Mouse (Mus musculus) hindbrain, embryonic 11.5 days (tissue): ENCODE measurements around the gene Tfpt. TPM values are rescaled to one million over a fixed set of nuclear protein-coding genes. Genes with fewer than 3 reads are reported as not detected.
A peak's percentile ranks its signal among the peaks of the same experiment; 100 is the strongest.

Source experiments
- ATAC-seq: fragments of 200-750 bp; cut with Nextera tagmentation; 2 replicates; pipeline ENCODE4 v1.8.0; 2017; ENCODE audit warnings: mild to moderate bottlenecking, moderate TSS enrichment, moderate library complexity; ENCODE audit not compliant: low FRiP score
- DNase-seq: peaks from one replicate; pipeline ENCODE4 v3.0.0-alpha.2; 2015; ENCODE audit warnings: low spot score
- H3K27ac ChIP-seq: fragments of 300-500 bp; sonication (generic); 2 replicates; pipeline ENCODE4 v1.5.1; 2014; ENCODE audit warnings: mild to moderate bottlenecking, low read depth, low read length
- H3K27me3 ChIP-seq: fragments of 300-500 bp; sonication (generic); 2 replicates; pipeline ENCODE4 v1.6.1; 2014; ENCODE audit warnings: mild to moderate bottlenecking, low read length, moderate library complexity, mixed read lengths; ENCODE audit not compliant: control insufficient read depth, insufficient read depth
- H3K36me3 ChIP-seq: fragments of 300-500 bp; sonication (generic); 2 replicates; pipeline ENCODE4 v1.6.1; 2014; ENCODE audit warnings: mild to moderate bottlenecking, low read length, moderate library complexity, mixed read lengths; ENCODE audit not compliant: control insufficient read depth, insufficient read depth
- H3K4me1 ChIP-seq: fragments of 300-500 bp; sonication (generic); replicated peaks from 2 replicates; pipeline ENCODE4 v1.6.1; 2014; ENCODE audit warnings: low read length, mixed read lengths; ENCODE audit not compliant: control insufficient read depth, insufficient read depth
- H3K4me2 ChIP-seq: fragments of 300-500 bp; sonication (generic); replicated peaks from 2 replicates; pipeline ENCODE4 v1.6.1; 2014; ENCODE audit warnings: mild to moderate bottlenecking, low read depth, low read length
- H3K4me3 ChIP-seq: fragments of 300-500 bp; sonication (generic); 2 replicates; pipeline ENCODE4 v1.5.1; 2014; ENCODE audit warnings: low read depth, low read length
- H3K9ac ChIP-seq: fragments of 300-500 bp; sonication (generic); 2 replicates; pipeline ENCODE4 v1.6.1; 2014; ENCODE audit warnings: low read depth, low read length
- H3K9me3 ChIP-seq: fragments of 300-500 bp; sonication (generic); 2 replicates; pipeline ENCODE4 v1.6.1; 2016; ENCODE audit warnings: low read length; ENCODE audit not compliant: control insufficient read depth
- WGBS: fragments of 180-500 bp; shearing (Covaris S2); extraction: QIAGEN DNeasy Blood & Tissue Kit; methylation state at CpG from one replicate; pipeline ENCODE4 v1.1.7; 2014; 5-methylcytosine and 5-hydroxymethylcytosine counted together
- polyA plus RNA-seq: library from polyadenylated mRNA; unstranded; fragments of >200 nt; fragmentation: Nextera tagmentation; extraction: Ambion mirVana; gene quantifications from 2 replicates; pipeline ENCODE4 v1.2.1, GENCODE M21; 2014

Tfpt gene
- polyA plus RNA-seq, 1 experiment from 2014 or later = 28.5 TPM

GRCm38 (mm10) chr7:3594686-3595085 is 35.0 kb downstream of the Tfpt start:
- no peaks in the 10 kb centered on the region for H3K27me3 ChIP-seq
- H3K4me3 ChIP-seq = no peak overlapping the region
- H3K4me2 ChIP-seq = no peak overlapping the region
- 23% methylated on average over 5 of the region's 5 CpGs for WGBS
- no peak for DNase-seq
- no peak for ATAC-seq
- H3K4me1 ChIP-seq = no peaks in the 10 kb centered on the region
- H3K27ac ChIP-seq = no peak overlapping the region
- no peaks in the 10 kb centered on the region for H3K36me3 ChIP-seq
- H3K9ac ChIP-seq = no peak overlapping the region
- no peaks in the 10 kb centered on the region for H3K9me3 ChIP-seq

DNA sequence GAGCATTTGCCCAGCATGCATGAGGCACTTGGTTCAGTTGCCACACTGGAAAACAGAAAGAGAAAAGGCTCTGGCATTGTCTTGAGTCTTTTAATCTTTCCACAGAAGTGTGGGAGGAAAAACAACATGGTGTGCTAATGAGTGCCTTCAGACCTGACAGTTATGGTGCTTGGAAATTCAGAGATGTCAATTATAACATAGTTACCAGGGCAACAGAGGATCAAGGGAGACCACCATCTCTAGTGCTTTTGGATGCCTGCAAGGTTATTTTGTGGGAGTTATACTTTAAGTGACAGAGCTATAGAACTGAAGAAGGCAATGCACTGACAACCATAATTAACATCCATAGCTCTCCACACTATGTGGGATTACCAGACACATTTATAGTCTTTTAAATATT is 35.9 kb downstream of the Tfpt start:
- ATAC-seq (no peak), DNase-seq (no peak)
- Histone ChIP-seq H3K4me3 (no peak overlapping the region), H3K9ac (no peak overlapping the region), H3K4me1 (no peaks in the 10 kb centered on the region), H3K27me3 (no peaks in the 10 kb centered on the region), H3K9me3 (no peaks in the 10 kb centered on the region), H3K36me3 (no peaks in the 10 kb centered on the region), H3K27ac (no peak overlapping the region), H3K4me2 (no peak overlapping the region)

DNA sequence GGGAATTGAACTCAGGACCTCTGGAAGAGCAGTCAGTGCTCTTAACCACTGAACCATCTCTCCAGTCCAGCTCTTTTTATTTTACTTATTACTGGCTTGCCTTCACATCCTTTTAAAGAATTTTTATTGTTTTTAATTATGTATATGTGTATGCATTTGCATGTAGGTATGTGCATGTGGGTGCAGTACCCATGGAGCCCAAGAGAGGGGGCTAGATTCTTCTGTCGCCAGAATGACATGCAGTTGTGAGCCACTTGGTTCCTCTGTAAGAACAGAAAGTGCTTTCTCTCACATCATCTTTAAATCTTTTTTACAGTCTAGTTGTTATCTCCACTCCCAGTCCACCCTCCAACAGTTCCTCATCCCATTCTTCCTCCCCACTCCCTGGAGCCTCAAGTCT is 38.2 kb downstream of the Tfpt start:
- Histone ChIP-seq H3K4me1 (no peaks in the 10 kb centered on the region), H3K9ac (no peak overlapping the region), H3K36me3 (no peaks in the 10 kb centered on the region), H3K27ac (no peak overlapping the region), H3K4me2 (no peak overlapping the region), H3K9me3 (no peaks in the 10 kb centered on the region), H3K4me3 (no peak overlapping the region), H3K27me3 (no peaks in the 10 kb centered on the region)
- DNase-seq (no peak), ATAC-seq (no peak)
- 74% methylated on average over 1 of the region's 1 CpGs for WGBS

- no peaks in the 10 kb centered on the region for H3K9me3 ChIP-seq
- no peak for ATAC-seq
Observed at GRCm38 (mm10) chr7:3590550-3590949, 39.2 kb downstream of the Tfpt start.

GRCm38 (mm10) chr7:3587292-3587691 is 42.4 kb downstream of the Tfpt start:
- no peak overlapping the region for H3K4me3 ChIP-seq
- no peaks in the 10 kb centered on the region for H3K36me3 ChIP-seq
- H3K27ac ChIP-seq = no peak overlapping the region
- H3K27me3 ChIP-seq = no peaks in the 10 kb centered on the region
- H3K4me1 ChIP-seq = no peaks in the 10 kb centered on the region
- H3K9ac ChIP-seq = no peak overlapping the region
- no peak overlapping the region for H3K4me2 ChIP-seq
- no peak for ATAC-seq
- no peak for DNase-seq
- 76% methylated on average over 1 of the region's 1 CpGs for WGBS
- no peaks in the 10 kb centered on the region for H3K9me3 ChIP-seq

More at GRCm38 (mm10) chr7:3590550-3590949, 39.2 kb downstream of the Tfpt start:
- Histone ChIP-seq H3K4me1 (no peaks in the 10 kb centered on the region), H3K36me3 (no peaks in the 10 kb centered on the region), H3K4me3 (no peak overlapping the region), H3K9ac (no peak overlapping the region), H3K27ac (no peak overlapping the region), H3K27me3 (no peaks in the 10 kb centered on the region), H3K4me2 (no peak overlapping the region)
- no peak for DNase-seq
- WGBS = 78% methylated on average over 3 of the region's 3 CpGs

GRCm38 (mm10) chr7:3586255-3586654 is 43.5 kb downstream of the Tfpt start:
- H3K27ac ChIP-seq = no peak overlapping the region
- WGBS = 3% methylated on average over 5 of the region's 5 CpGs
- H3K4me1 ChIP-seq = no peaks in the 10 kb centered on the region
- DNase-seq = peak; percentile 12
- no peak overlapping the region for H3K4me3 ChIP-seq
- ATAC-seq = no peak
- no peaks in the 10 kb centered on the region for H3K27me3 ChIP-seq
- H3K36me3 ChIP-seq = no peaks in the 10 kb centered on the region
- H3K4me2 ChIP-seq = no peak overlapping the region
- no peak overlapping the region for H3K9ac ChIP-seq
- no peaks in the 10 kb centered on the region for H3K9me3 ChIP-seq

- Histone ChIP-seq H3K4me3 (no peak overlapping the region), H3K27me3 (no peaks in the 10 kb centered on the region), H3K36me3 (no peaks in the 10 kb centered on the region), H3K9ac (no peak overlapping the region), H3K27ac (no peak overlapping the region), H3K4me1 (no peaks in the 10 kb centered on the region), H3K9me3 (no peaks in the 10 kb centered on the region), H3K4me2 (no peak overlapping the region)
- DNase-seq (no peak), ATAC-seq (no peak)
- WGBS = 12% methylated on average over 6 of the region's 6 CpGs
Observed at GRCm38 (mm10) chr7:3585763-3586162, 44.0 kb downstream of the Tfpt start.

DNA sequence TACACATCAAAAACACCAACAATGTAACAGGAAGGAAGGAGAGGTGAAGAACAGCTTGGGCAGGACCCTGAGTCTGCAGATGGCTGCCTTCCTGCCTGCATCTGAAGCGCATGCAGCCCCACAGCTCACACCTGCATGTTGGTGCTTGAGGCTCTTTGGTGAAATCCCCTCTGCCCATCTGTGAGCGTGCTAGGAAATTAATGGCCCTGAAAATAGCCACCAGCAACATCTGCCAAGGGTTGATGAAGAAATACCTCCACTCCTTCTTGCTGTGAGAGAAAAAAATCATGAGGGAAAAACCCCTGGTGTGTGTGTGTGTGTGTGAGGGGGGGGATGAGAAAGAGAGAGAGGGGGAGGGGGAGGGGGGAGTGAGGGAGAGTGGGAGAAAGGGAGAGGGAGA is 49.7 kb downstream of the Tfpt start:
- H3K27me3 ChIP-seq = no peaks in the 10 kb centered on the region
- no peak overlapping the region for H3K9ac ChIP-seq
- DNase-seq (no peak), ATAC-seq (no peak)
- no peak overlapping the region for H3K4me3 ChIP-seq
- H3K4me1 ChIP-seq = no peaks in the 10 kb centered on the region
- H3K9me3 ChIP-seq = no peaks in the 10 kb centered on the region
- WGBS = 85% methylated on average over 2 of the region's 2 CpGs
- no peak overlapping the region for H3K27ac ChIP-seq
- H3K36me3 ChIP-seq = no peaks in the 10 kb centered on the region
- H3K4me2 ChIP-seq = no peak overlapping the region

GRCm38 (mm10) chr7:3578952-3579546 is 50.7 kb downstream of the Tfpt start:
- no peak overlapping the region for H3K4me2 ChIP-seq
- H3K36me3 ChIP-seq = no peaks in the 10 kb centered on the region
- no peak overlapping the region for H3K4me3 ChIP-seq
- no peak overlapping the region for H3K27ac ChIP-seq
- no peaks in the 10 kb centered on the region for H3K27me3 ChIP-seq
- H3K9me3 ChIP-seq = no peaks in the 10 kb centered on the region
- DNase-seq (no peak), ATAC-seq (no peak)
- H3K9ac ChIP-seq = no peak overlapping the region
- H3K4me1 ChIP-seq = no peaks in the 10 kb centered on the region
- WGBS = 71% methylated on average over 6 of the region's 6 CpGs
